Mouse (Mus musculus): ENCODE results near the gene Cdkn2d. TPM values are rescaled to one million over a fixed set of nuclear protein-coding genes. Genes with fewer than 3 reads are reported as not detected.

Gene Cdkn2d
- polyA plus RNA-seq, 1 experiment from 2014 or later = 28.0 TPM

- no peak for TF ChIP-seq EP300 (optimal IDR thresholded peaks at IDR 0.05)
- no peak for TF ChIP-seq CTCF (IDR thresholded peaks at IDR 0.05; ENCODE audit: low read depth)
- Histone ChIP-seq H3K9ac (ENCODE audit: low read length) (no peak overlapping the region), H3K36me3 (ENCODE audit: control insufficient read depth, insufficient read depth, low read length) (peaks cover 54% of the 10 kb centered on the region), H3K4me3 (ENCODE audit: low read depth, low read length) (no peak overlapping the region), H3K4me1 (replicated peaks; ENCODE audit: control insufficient read depth, insufficient read depth) (no peaks in the 10 kb centered on the region), H3K4me2 (replicated peaks; ENCODE audit: low read depth) (no peak overlapping the region), H3K27me3 (ENCODE audit: control insufficient read depth, insufficient read depth, low read length) (no peaks in the 10 kb centered on the region), H3K9me3 (ENCODE audit: control insufficient read depth, low read length) (no peaks in the 10 kb centered on the region), H3K27ac (replicated peaks) (no peak overlapping the region)
- no peak for ATAC-seq (ENCODE audit: low FRiP score, low TSS enrichment)
- 87% methylated on average over 12 of the region's 12 CpGs for WGBS
- DNase-seq (ENCODE audit: low spot score) = no peak
Observed at GRCm38 (mm10) chr9:21275727-21276126, 15.5 kb downstream of the Cdkn2d start.

DNA sequence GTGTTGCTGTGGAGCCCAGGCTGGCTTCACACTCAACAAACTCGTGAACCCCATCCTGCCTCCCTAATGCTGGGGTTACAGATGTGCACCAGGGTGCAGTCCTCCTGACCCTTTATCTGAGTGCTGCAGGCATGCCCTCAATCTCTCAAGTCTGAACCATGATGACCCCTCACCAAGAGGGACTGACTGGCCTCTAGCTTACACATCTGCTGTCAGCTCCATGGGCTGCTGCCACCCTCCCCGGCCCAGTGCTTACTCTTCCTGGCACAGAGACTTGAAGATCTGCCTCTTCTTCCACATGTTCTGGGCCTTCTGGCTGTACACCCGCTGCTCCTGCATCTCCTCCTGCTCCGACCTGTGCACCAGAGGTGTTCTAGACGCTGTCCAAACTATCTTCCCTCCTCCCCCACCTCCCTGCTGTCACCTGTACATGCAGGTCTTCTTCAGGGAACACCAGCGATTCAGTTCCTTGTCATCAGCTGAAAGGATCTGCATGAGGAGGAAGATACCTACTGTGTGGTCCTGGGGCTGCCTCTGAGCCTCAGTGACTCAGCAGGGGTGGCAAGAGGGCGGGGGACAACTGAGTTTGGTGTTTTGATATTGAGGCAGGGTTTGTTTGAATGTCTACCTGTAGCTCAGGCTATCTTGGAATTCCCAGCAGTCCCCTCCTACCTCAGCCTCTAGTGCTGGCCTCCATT is 16.0 kb downstream of the Cdkn2d start:
- WGBS = 77% methylated on average over 7 of the region's 7 CpGs
- DNase-seq (ENCODE audit: low spot score) (no peak), ATAC-seq (ENCODE audit: low FRiP score, low TSS enrichment) (no peak)
- H3K4me2 ChIP-seq (replicated peaks; ENCODE audit: low read depth) = no peak overlapping the region
- no peaks in the 10 kb centered on the region for H3K9me3 ChIP-seq (ENCODE audit: control insufficient read depth, low read length)
- H3K27ac ChIP-seq (replicated peaks) = no peak overlapping the region
- TF ChIP-seq CTCF (IDR thresholded peaks at IDR 0.05; ENCODE audit: low read depth) (no peak), EP300 (optimal IDR thresholded peaks at IDR 0.05) (no peak)
- no peaks in the 10 kb centered on the region for H3K4me1 ChIP-seq (replicated peaks; ENCODE audit: control insufficient read depth, insufficient read depth)
- H3K4me3 ChIP-seq (ENCODE audit: low read depth, low read length) = no peak overlapping the region
- H3K9ac ChIP-seq (ENCODE audit: low read length) = no peak overlapping the region
- peaks cover 54% of the 10 kb centered on the region for H3K36me3 ChIP-seq (ENCODE audit: control insufficient read depth, insufficient read depth, low read length)
- no peaks in the 10 kb centered on the region for H3K27me3 ChIP-seq (ENCODE audit: control insufficient read depth, insufficient read depth, low read length)

- 81% methylated on average over 3 of the region's 3 CpGs for WGBS
- H3K9me3 ChIP-seq (ENCODE audit: control insufficient read depth, low read length) = no peaks in the 10 kb centered on the region
- no peak for DNase-seq (ENCODE audit: low spot score)
- H3K27me3 ChIP-seq (ENCODE audit: control insufficient read depth, insufficient read depth, low read length) = no peaks in the 10 kb centered on the region
- H3K9ac ChIP-seq (ENCODE audit: low read length) = no peak overlapping the region
- H3K4me3 ChIP-seq (ENCODE audit: low read depth, low read length) = no peak overlapping the region
- peaks cover 51% of the 10 kb centered on the region for H3K36me3 ChIP-seq (ENCODE audit: control insufficient read depth, insufficient read depth, low read length)
- TF ChIP-seq CTCF (IDR thresholded peaks at IDR 0.05; ENCODE audit: low read depth) = no peak
- no peak for TF ChIP-seq EP300 (optimal IDR thresholded peaks at IDR 0.05)
- H3K4me2 ChIP-seq (replicated peaks; ENCODE audit: low read depth) = no peak overlapping the region
- no peak for ATAC-seq (ENCODE audit: low FRiP score, low TSS enrichment)
- H3K27ac ChIP-seq (replicated peaks) = no peak overlapping the region
- H3K4me1 ChIP-seq (replicated peaks; ENCODE audit: control insufficient read depth, insufficient read depth) = no peaks in the 10 kb centered on the region
Observed at GRCm38 (mm10) chr9:21274336-21274735, 16.9 kb downstream of the Cdkn2d start.

- WGBS = 77% methylated on average over 7 of the region's 7 CpGs
- TF ChIP-seq CTCF (IDR thresholded peaks at IDR 0.05; ENCODE audit: low read depth) (no peak), EP300 (optimal IDR thresholded peaks at IDR 0.05) (no peak)
- H3K4me2 ChIP-seq (replicated peaks; ENCODE audit: low read depth) = no peak overlapping the region
- ATAC-seq (ENCODE audit: low FRiP score, low TSS enrichment) (no peak), DNase-seq (ENCODE audit: low spot score) (no peak)
- no peaks in the 10 kb centered on the region for H3K9me3 ChIP-seq (ENCODE audit: control insufficient read depth, low read length)
- no peak overlapping the region for H3K27ac ChIP-seq (replicated peaks)
- peaks cover 49% of the 10 kb centered on the region for H3K36me3 ChIP-seq (ENCODE audit: control insufficient read depth, insufficient read depth, low read length)
- H3K4me3 ChIP-seq (ENCODE audit: low read depth, low read length) = no peak overlapping the region
- H3K9ac ChIP-seq (ENCODE audit: low read length) = no peak overlapping the region
- H3K27me3 ChIP-seq (ENCODE audit: control insufficient read depth, insufficient read depth, low read length) = no peaks in the 10 kb centered on the region
- H3K4me1 ChIP-seq (replicated peaks; ENCODE audit: control insufficient read depth, insufficient read depth) = no peaks in the 10 kb centered on the region
Observed at GRCm38 (mm10) chr9:21273520-21274228, 17.5 kb downstream of the Cdkn2d start.

- Histone ChIP-seq H3K4me2 (replicated peaks; ENCODE audit: low read depth) (no peak overlapping the region), H3K36me3 (ENCODE audit: control insufficient read depth, insufficient read depth, low read length) (peaks cover 55% of the 10 kb centered on the region), H3K9ac (ENCODE audit: low read length) (no peak overlapping the region), H3K9me3 (ENCODE audit: control insufficient read depth, low read length) (no peaks in the 10 kb centered on the region), H3K27ac (replicated peaks) (no peak overlapping the region), H3K4me3 (ENCODE audit: low read depth, low read length) (no peak overlapping the region), H3K27me3 (ENCODE audit: control insufficient read depth, insufficient read depth, low read length) (no peaks in the 10 kb centered on the region), H3K4me1 (replicated peaks; ENCODE audit: control insufficient read depth, insufficient read depth) (no peaks in the 10 kb centered on the region)
- ATAC-seq (ENCODE audit: low FRiP score, low TSS enrichment) (no peak), DNase-seq (ENCODE audit: low spot score) (no peak)
- TF ChIP-seq CTCF (IDR thresholded peaks at IDR 0.05; ENCODE audit: low read depth) (no peak), EP300 (optimal IDR thresholded peaks at IDR 0.05) (no peak)
- WGBS = 81% methylated on average over 8 of the region's 8 CpGs
Observed at GRCm38 (mm10) chr9:21273094-21273493, 18.1 kb downstream of the Cdkn2d start.

DNA sequence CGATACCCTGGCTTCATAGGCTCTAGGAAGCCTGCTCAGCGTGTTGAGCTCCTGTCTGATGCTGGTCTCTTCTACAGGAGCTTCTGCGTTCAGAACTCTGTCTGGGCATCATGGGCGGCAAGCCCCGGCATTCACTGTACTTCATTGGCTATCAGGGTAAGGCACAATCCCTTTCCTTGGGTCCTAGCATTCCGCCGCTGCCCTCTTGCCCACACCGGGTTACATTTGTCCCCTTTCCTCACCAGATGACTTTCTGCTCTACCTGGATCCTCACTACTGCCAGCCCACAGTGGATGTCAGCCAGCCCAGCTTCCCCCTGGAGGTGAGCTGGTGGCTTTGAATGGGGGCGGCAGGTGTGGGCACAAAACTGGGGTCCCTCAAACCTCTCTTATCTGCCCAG is 18.8 kb downstream of the Cdkn2d start:
- DNase-seq (ENCODE audit: low spot score) (no peak), ATAC-seq (ENCODE audit: low FRiP score, low TSS enrichment) (no peak)
- H3K4me1 ChIP-seq (replicated peaks; ENCODE audit: control insufficient read depth, insufficient read depth) = no peaks in the 10 kb centered on the region
- 87% methylated on average over 9 of the region's 9 CpGs for WGBS
- H3K9me3 ChIP-seq (ENCODE audit: control insufficient read depth, low read length) = no peaks in the 10 kb centered on the region
- H3K4me2 ChIP-seq (replicated peaks; ENCODE audit: low read depth) = no peak overlapping the region
- TF ChIP-seq CTCF (IDR thresholded peaks at IDR 0.05; ENCODE audit: low read depth) = no peak
- no peak for TF ChIP-seq EP300 (optimal IDR thresholded peaks at IDR 0.05)
- peaks cover 54% of the 10 kb centered on the region for H3K36me3 ChIP-seq (ENCODE audit: control insufficient read depth, insufficient read depth, low read length)
- H3K27ac ChIP-seq (replicated peaks) = no peak overlapping the region
- H3K27me3 ChIP-seq (ENCODE audit: control insufficient read depth, insufficient read depth, low read length) = no peaks in the 10 kb centered on the region
- H3K4me3 ChIP-seq (ENCODE audit: low read depth, low read length) = no peak overlapping the region
- H3K9ac ChIP-seq (ENCODE audit: low read length) = no peak overlapping the region
